Mouse (Mus musculus): Measurements from ENCODE around the gene Naip1.
"Not testable (repeated sequence)": the region's sequence is repeated elsewhere in the genome, so short reads cannot be mapped to it uniquely, and the experiment has no call there.

Gene Naip1

DNA sequence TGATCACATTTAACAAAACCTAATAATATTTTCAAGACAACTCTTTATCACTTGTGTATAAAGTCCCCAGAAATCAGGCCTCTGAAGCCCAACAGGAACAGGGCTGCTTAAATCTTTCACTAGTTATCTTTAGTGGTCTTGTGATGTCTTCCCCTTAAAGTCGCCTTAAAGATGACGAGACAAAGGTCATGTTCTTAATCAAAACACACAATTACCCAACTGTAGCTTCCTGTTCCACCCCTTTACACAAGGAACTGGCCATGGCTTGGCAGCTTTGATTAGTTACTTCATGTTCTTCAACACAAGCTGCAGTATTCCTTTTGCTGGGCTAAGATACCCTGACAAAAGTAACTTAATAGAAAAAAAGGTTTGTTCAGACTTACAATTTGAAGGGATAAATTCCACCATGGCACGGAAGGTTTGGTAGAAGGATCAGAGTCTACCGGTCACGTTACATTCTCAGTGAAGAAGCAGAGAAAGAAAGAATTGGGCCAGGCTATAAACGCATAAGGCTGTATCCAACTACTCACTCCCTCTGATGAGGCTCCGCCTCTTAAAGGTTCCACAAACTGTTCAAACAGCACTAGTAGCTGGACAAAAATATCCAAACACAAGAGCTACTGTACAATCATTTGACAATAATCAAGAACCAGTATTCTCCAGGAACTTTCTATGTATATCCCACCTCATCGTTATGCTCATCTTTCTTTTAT lies at the start of gene Naip1:
TSS of gene Naip1 (minus strand) at position 455 of the 713 bp plus-strand sequence.
- not testable (repeated sequence) for DNase-seq (ENCODE audit: low spot score)

GRCm38 (mm10) chr13:100499625-100500024 lies 47.0 kb upstream of the Naip1 start:
- DNase-seq (ENCODE audit: low spot score): not testable (repeated sequence)

GRCm38 (mm10) chr13:100495337-100495736 lies 42.7 kb upstream of the Naip1 start:
- no peak for DNase-seq (ENCODE audit: low spot score)

DNA sequence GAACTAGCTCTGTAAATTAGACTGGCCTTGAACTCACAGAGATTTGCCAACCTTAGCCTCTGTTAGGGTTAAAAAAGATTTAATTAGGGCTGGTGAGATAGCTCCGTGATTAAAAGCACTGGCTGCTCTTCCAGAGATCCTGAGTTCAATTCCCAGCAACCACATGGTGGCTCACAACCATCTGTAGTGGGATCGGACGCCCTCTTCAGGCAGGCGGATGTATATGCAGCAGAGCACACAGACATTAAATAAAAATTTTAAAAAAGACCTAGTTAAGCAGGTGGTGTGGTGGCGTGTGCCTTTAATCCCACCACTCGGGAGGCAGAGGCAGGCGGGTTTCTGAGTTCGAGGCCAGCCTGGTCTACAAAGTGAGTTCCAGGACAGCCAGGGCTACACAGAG lies 41.7 kb upstream of the Naip1 start:
- peak; percentile 2 for DNase-seq (ENCODE audit: low spot score)

GRCm38 (mm10) chr13:100493313-100493712 lies 40.6 kb upstream of the Naip1 start:
- DNase-seq (ENCODE audit: low spot score): no peak

DNA sequence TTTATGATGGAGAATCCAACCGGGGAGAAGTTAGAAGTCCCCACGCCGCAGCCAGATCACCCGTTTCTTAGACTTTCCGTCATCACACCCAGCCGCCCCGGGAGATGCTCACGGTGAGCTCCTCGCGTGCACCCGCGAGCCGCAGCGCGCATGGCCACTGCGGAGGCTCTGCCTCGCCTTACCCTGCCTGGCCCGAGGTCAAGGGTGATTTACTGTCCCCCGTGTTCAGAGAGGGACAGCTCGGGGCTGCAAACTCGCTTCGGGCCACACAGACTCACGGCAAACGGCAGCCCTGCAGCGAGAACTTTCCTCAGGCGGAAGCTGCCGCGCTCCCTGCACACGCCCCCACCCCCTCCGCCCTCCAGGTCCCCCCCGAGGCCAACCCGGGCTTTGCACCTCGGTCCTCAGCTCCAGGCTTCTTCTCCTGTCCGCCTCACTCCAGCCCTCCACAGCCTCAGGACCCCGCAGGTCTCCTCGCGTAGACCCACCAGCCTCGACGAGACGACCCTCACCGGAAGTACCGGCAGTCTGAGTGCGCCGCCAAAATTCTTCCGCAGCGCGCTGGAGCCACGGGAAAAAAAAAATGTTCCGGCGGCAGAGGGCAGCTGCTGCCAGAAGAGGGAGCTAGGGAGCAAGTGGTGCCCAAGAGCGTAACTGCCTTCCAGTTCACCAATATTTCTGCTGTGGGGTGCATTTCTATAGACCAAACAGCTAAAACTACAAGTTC lies 39.6 kb upstream of the Naip1 start, which contains the start of gene Gtf2h2:
TSS of gene Gtf2h2 (minus strand) at position 519 of the 727 bp plus-strand sequence.
- DNase-seq (ENCODE audit: low spot score): peak; percentile 82

- DNase-seq (ENCODE audit: low spot score): no peak
Observed at GRCm38 (mm10) chr13:100491623-100492022, 39.0 kb upstream of the Naip1 start.

- no peak for DNase-seq (ENCODE audit: low spot score)
Observed at GRCm38 (mm10) chr13:100490424-100490823, 37.8 kb upstream of the Naip1 start.

GRCm38 (mm10) chr13:100483610-100484009 lies 30.9 kb upstream of the Naip1 start:
- no peak for DNase-seq (ENCODE audit: low spot score)

DNA sequence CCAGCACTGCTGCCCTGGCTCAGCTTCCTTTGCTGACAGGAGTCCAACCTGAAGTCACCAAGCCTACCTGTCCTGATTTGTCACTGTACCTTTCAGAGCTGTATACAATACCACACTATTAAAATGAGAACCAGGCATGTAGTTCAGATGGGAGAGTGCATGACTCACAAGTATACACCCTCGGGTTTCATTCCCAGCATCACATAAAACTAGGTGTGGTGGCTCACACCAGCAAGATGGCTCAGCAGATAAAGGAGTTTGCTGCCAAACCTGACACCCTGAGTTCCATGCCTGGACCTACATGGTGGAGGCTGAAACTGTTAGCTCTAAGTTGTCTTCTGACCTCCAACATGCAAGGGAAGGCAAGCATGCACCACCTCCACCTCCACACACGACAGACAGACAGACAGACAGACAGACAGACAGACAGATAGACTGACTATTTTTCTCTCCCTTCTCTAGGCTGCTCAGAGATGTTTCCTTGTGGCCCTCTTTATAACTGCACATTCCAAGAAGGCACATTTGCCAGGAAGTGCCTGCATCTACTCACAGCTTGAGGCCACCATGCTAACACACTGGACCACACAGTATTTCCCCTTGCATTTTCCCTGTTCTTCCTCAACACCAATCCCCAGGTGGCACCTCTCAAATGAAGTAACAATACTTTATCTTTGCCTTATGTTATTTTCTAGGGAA lies 11.0 kb upstream of the Naip1 start:
- no peak for DNase-seq (ENCODE audit: low spot score)

GRCm38 (mm10) chr13:100461336-100461735 lies 8.7 kb upstream of the Naip1 start:
- no peak for DNase-seq (ENCODE audit: low spot score)

GRCm38 (mm10) chr13:100449495-100449894 lies 3.2 kb downstream of the Naip1 start:
- no peak for DNase-seq (ENCODE audit: low spot score)

DNA sequence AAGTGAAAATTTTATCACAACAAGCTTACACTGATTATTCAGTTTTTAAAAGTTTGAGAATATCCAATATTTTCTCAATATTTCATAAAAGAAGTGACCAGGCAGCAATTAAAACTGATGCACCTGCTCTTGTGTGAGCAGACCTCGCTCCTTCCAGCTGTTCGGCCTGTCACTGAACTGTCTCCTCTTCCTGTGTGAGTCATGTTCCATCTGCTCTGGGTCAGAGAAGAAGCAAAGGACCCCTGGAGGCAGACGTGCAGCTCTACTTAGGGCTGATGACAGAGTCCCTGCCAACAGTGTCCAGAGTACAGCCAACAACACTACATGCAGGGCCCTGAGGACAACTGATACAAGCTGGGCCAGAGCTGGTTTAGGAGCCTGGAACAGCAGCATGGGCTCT lies 12.6 kb downstream of the Naip1 start:
- DNase-seq (ENCODE audit: low spot score): no peak

GRCm38 (mm10) chr13:100438701-100439100 lies 14.0 kb downstream of the Naip1 start:
- no peak for DNase-seq (ENCODE audit: low spot score)

- no peak for DNase-seq (ENCODE audit: low spot score)
Observed at GRCm38 (mm10) chr13:100437322-100437825, 15.3 kb downstream of the Naip1 start.

- not testable (repeated sequence) for DNase-seq (ENCODE audit: low spot score)
Observed at GRCm38 (mm10) chr13:100436556-100437163, 16.0 kb downstream of the Naip1 start.

- not testable (repeated sequence) for DNase-seq (ENCODE audit: low spot score)
Observed at GRCm38 (mm10) chr13:100419958-100420357, 32.7 kb downstream of the Naip1 start.

DNA sequence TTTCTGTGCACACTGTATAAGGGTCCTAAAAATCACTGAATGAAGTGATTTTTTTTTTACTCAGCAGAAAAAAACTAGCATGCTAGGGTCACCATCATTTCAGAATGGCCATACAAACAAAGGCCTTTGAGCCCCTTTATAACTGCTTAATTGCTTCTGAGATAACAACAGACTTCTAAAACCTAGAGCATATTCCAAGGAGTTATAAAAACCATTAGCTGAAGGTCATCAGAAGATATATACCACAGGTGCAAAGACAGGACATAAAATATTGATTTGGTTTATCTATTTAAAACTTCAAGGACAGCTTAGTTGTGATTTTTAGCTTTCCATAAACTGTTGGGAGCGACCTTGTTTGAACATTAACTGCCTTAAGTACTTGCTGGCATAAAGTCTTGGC lies 38.2 kb downstream of the Naip1 start:
- no peak for DNase-seq (ENCODE audit: low spot score)

DNA sequence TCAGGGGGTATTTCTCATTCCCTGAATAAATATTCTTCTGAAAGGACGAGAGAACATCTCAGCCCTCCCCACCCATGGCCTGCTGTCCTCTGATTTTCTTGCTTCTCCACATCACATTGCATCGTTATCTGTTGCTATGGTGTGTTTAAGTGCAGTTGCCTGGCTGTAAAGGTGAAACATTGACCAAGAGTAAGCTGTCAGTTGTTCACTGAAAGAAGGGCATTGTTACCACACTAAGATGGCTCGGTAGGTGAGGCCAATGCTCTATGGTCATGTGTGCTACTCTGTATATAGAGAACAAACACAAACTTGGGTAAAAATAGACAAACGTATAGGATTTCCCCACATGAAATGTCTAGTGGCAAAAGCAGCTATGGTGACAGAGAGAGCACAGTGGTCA lies 42.8 kb downstream of the Naip1 start:
- no peak for DNase-seq (ENCODE audit: low spot score)

DNA sequence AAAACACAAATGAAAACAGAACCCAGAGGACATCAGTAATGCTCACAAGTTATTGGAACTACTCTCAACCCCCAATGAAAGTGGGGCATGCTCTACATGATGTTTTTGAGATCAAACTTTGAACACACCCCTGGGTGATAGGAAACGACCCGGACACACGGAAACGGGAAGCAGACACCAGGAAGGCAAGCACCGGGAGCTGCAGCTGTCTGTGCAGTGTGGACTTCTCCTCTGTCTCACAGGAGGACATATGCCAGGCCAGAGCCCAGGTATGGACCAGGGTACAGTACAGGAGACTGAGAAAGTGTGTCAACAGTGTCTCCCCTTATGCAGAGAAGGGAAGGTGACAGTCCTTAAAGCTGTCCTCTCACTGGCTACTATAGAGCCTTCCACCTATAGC lies 43.5 kb downstream of the Naip1 start:
- no peak for DNase-seq (ENCODE audit: low spot score)

GRCm38 (mm10) chr13:100408242-100408641 lies 44.4 kb downstream of the Naip1 start:
- DNase-seq (ENCODE audit: low spot score): peak; percentile 0

Measured in T-cell, adult 2 months (primary cell).